Mouse (Mus musculus) stomach, postnatal 0 days (tissue): Measurements from ENCODE around the gene Tmem41b. TPM values are rescaled to one million over a fixed set of nuclear protein-coding genes. Genes with fewer than 3 reads are reported as not detected.

Experiments used
- ATAC-seq: fragments of 200-750 bp; cut with Nextera tagmentation; 2 replicates; pipeline ENCODE4 v1.8.0; 2017; ENCODE audit not compliant: low FRiP score, low TSS enrichment
- DNase-seq: peaks from one replicate; pipeline ENCODE4 v3.0.0-alpha.2; 2016; ENCODE audit warnings: low spot score
- H3K27ac ChIP-seq: fragments of 300-500 bp; sonication (generic); replicated peaks from 2 replicates; pipeline ENCODE4 v1.5.1; 2014; ENCODE audit warnings: mild to moderate bottlenecking, control low read depth
- H3K27me3 ChIP-seq: fragments of 300-500 bp; sonication (generic); 2 replicates; pipeline ENCODE4 v1.6.1; 2014; ENCODE audit warnings: low read length; ENCODE audit not compliant: control insufficient read depth, insufficient read depth
- H3K36me3 ChIP-seq: fragments of 300-500 bp; sonication (generic); 2 replicates; pipeline ENCODE4 v1.6.1; 2014; ENCODE audit warnings: low read length, mixed read lengths; ENCODE audit not compliant: control insufficient read depth, insufficient read depth
- H3K4me1 ChIP-seq: fragments of 300-500 bp; sonication (generic); replicated peaks from 2 replicates; pipeline ENCODE4 v1.6.1; 2014; ENCODE audit warnings: antibody characterized with exemption; ENCODE audit not compliant: control insufficient read depth, insufficient read depth
- H3K4me2 ChIP-seq: fragments of 300-500 bp; sonication (generic); replicated peaks from 2 replicates; pipeline ENCODE4 v1.6.1; 2014; ENCODE audit warnings: low read depth, mild to moderate bottlenecking, control low read depth, moderate library complexity
- H3K4me3 ChIP-seq: fragments of 300-500 bp; sonication (generic); 2 replicates; pipeline ENCODE4 v1.5.1; 2014; ENCODE audit warnings: low read depth, low read length, control low read depth
- H3K9ac ChIP-seq: fragments of 300-500 bp; sonication (generic); 2 replicates; pipeline ENCODE4 v1.6.1; 2014; ENCODE audit warnings: mild to moderate bottlenecking, low read length, control low read depth, mixed read lengths
- H3K9me3 ChIP-seq: fragments of 300-500 bp; sonication (generic); 2 replicates; pipeline ENCODE4 v1.6.1; 2016; ENCODE audit warnings: low read length; ENCODE audit not compliant: control insufficient read depth
- CTCF ChIP-seq: IDR thresholded peaks from 2 replicates; pipeline ENCODE4 v1.5.1; 2016; ENCODE audit warnings: antibody characterized with exemption, low read depth, mild to moderate bottlenecking, moderate library complexity
- EP300 ChIP-seq: optimal IDR thresholded peaks from 2 replicates; pipeline ENCODE3; 2016; ENCODE audit warnings: antibody characterized with exemption
- WGBS: fragments of 180-500 bp; shearing (Covaris S2); extraction: QIAGEN DNeasy Blood & Tissue Kit; methylation state at CpG from one replicate; pipeline ENCODE4 v1.1.7; 2014; 5-methylcytosine and 5-hydroxymethylcytosine counted together
- polyA plus RNA-seq: library from polyadenylated mRNA; unstranded; fragments of >200 nt; fragmentation: Nextera tagmentation; extraction: Ambion mirVana; gene quantifications from 2 replicates; pipeline ENCODE4 v1.2.1, GENCODE M21; 2015

Gene Tmem41b
- polyA plus RNA-seq, 1 experiment from 2014 or later = 88.5 TPM

- H3K27ac ChIP-seq = 0 out of 2 replicates have a peak overlapping the region, but pooled peaks have one; percentile 6
- no peaks in the 10 kb centered on the region for H3K9me3 ChIP-seq
- TF ChIP-seq CTCF = no peak
- no peak for TF ChIP-seq EP300
- ATAC-seq (no peak), DNase-seq (no peak)
- H3K4me3 ChIP-seq = no peak overlapping the region
- WGBS = 52% methylated on average over 6 of the region's 6 CpGs
- H3K27me3 ChIP-seq = no peaks in the 10 kb centered on the region
- no peaks in the 10 kb centered on the region for H3K4me1 ChIP-seq
- no peak overlapping the region for H3K9ac ChIP-seq
- no peak overlapping the region for H3K4me2 ChIP-seq
- no peaks in the 10 kb centered on the region for H3K36me3 ChIP-seq
These were observed 31.9 kb downstream of the Tmem41b start for GRCm38 (mm10) chr7:109954622-109955401.

DNA sequence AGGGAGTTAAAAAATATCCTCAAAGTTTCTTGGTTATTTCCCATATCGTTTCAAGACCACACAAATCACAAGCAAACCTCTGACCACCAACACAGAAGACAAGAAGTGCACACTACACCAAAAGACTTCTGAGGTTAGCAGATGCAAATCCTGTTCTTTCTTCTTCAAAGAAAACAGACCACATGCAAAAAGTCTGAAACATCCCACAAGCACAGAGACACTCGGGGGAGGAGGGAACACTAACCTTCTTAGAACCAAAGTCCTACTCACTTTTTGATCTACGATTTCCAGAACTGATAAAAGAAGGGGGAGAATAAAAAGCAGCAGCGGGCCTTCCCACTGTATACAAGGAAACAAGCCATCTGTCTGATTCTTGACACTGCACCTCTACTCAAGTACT, 35.4 kb downstream of the Tmem41b start:
- Histone ChIP-seq H3K27ac (no peak overlapping the region), H3K4me2 (no peak overlapping the region), H3K4me3 (no peak overlapping the region), H3K9me3 (no peaks in the 10 kb centered on the region), H3K4me1 (no peaks in the 10 kb centered on the region), H3K36me3 (no peaks in the 10 kb centered on the region), H3K27me3 (no peaks in the 10 kb centered on the region), H3K9ac (no peak overlapping the region)
- ATAC-seq = no peak
- WGBS = 67% methylated on average over 4 of the region's 4 CpGs
- TF ChIP-seq EP300 = no peak
- no peak for TF ChIP-seq CTCF
- no peak for DNase-seq

DNA sequence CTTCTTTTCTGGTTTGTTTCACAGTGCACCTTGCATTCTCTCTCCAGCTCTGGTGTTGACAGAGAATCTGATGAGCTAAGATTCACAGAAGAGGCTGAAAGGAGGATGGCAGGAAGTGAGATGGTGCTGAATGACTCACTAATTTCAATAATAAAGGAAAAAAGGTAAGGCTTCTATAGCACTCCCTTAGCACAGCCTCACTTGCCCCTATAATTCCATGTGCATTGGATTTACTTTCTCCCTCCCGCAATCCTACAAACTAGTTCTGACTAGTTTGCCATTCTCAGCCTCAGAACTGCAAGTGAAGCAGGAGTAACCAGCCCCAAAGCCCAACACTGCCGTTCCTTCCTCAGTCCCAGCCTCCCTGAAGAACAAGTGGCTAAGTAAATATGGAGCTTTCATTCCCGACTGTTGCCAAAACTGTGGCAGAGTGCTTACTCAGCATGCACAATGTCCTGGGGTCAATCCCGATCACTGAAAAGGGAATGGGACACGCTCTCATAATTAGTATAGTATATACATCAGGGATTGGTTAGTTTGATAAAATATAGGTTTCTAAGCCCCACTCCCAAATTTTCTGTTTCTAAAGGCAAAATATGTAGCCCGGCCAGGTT, 42.2 kb downstream of the Tmem41b start:
- TF ChIP-seq EP300 = no peak
- no peak for TF ChIP-seq CTCF

GRCm38 (mm10) chr7:109929628-109930027, 57.1 kb downstream of the Tmem41b start:
- H3K9ac ChIP-seq = no peak overlapping the region
- DNase-seq (no peak), ATAC-seq (no peak)
- H3K4me1 ChIP-seq = no peaks in the 10 kb centered on the region
- no peaks in the 10 kb centered on the region; the same call in 1 of the 2 replicates for H3K36me3 ChIP-seq
- H3K27ac ChIP-seq = no peak overlapping the region
- TF ChIP-seq CTCF (peak; percentile 63), EP300 (no peak)
- no peak overlapping the region for H3K4me3 ChIP-seq
- H3K4me2 ChIP-seq = no peak overlapping the region
- H3K27me3 ChIP-seq = no peaks in the 10 kb centered on the region
- no peaks in the 10 kb centered on the region for H3K9me3 ChIP-seq

More for the DNA sequence above, 42.2 kb downstream of the Tmem41b start:
- H3K9ac ChIP-seq = no peak overlapping the region
- no peaks in the 10 kb centered on the region for H3K27me3 ChIP-seq
- 41% methylated on average over 6 of the region's 6 CpGs for WGBS
- no peaks in the 10 kb centered on the region for H3K9me3 ChIP-seq
- H3K36me3 ChIP-seq = no peaks in the 10 kb centered on the region
- peak; percentile 38; the same call in 1 of the 2 replicates for ATAC-seq
- H3K4me2 ChIP-seq = no peak overlapping the region
- no peaks in the 10 kb centered on the region for H3K4me1 ChIP-seq
- no peak overlapping the region for H3K4me3 ChIP-seq
- H3K27ac ChIP-seq = 0 out of 2 replicates have a peak overlapping the region, but pooled peaks have one; percentile 30
- no peak for DNase-seq

DNA sequence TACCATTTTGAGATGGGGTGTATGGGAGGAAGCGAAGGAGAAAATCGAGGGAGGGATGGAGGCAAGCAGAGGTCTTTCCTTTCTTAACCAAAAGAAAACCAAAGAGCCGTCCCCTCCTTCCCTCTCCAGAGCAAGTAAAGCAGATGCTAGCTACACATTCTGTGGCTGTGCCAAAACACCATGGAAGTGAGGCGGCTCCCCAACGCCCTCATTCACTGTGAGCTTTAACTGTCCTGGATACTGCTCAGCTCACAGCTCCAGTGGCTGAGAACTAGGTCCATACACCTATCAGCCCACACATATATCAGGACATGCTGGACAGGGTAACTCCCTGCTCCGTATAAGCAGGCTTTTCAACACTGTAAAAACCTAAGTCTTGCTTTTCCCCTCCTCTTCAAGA, 58.4 kb downstream of the Tmem41b start:
- Histone ChIP-seq H3K9ac (no peak overlapping the region), H3K9me3 (no peaks in the 10 kb centered on the region), H3K36me3 (no peaks in the 10 kb centered on the region), H3K4me1 (no peaks in the 10 kb centered on the region), H3K4me3 (no peak overlapping the region), H3K4me2 (no peak overlapping the region), H3K27me3 (no peaks in the 10 kb centered on the region), H3K27ac (no peak overlapping the region)
- 90% methylated on average over 6 of the region's 6 CpGs for WGBS
- DNase-seq = no peak
- TF ChIP-seq CTCF = no peak
- no peak for TF ChIP-seq EP300
- ATAC-seq = no peak

DNA sequence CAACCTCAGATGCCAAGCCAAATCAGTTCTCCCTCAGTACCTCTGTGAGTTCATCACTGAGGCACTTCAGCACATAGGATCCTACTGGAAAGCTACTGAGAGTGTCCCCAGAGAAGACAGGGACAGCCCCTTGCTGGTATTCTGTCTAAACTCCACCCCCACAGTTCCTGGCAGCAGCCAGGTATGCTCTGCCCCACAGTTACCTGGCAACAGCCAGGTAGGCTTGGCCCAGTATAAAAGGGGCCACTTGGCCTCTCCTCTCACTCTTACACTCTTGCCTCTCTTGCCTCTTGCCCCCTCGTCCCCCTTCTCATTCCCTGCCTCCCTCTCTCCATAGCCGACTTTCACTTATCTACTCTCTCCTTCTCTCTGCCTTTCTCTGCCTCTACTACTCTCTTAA, 61.8 kb downstream of the Tmem41b start:
- Histone ChIP-seq H3K36me3 (0 out of 2 replicates have a peak, but pooled peaks cover 6% of the 10 kb centered on the region), H3K4me3 (no peak overlapping the region), H3K27me3 (no peaks in the 10 kb centered on the region), H3K4me1 (no peaks in the 10 kb centered on the region), H3K4me2 (no peak overlapping the region), H3K27ac (no peak overlapping the region), H3K9ac (no peak overlapping the region), H3K9me3 (no peaks in the 10 kb centered on the region)
- TF ChIP-seq EP300 (no peak), CTCF (no peak)
- ATAC-seq (0 out of 2 replicates have a peak, but pooled peaks have one; percentile 10), DNase-seq (no peak)
- 54% methylated on average over 2 of the region's 2 CpGs for WGBS
